Mouse (Mus musculus): ENCODE measurements around the gene Zfp593. TPM values are rescaled to one million over a fixed set of nuclear protein-coding genes. Genes with fewer than 3 reads are reported as not detected.

Gene Zfp593
- polyA plus RNA-seq, 1 experiment from 2014 or later = 15.7 TPM

GRCm38 (mm10) chr4:134238686-134239085 lies 6.7 kb downstream of the Zfp593 start:
- ATAC-seq (ENCODE audit: low FRiP score) = no peak
- WGBS = 14% methylated on average over 10 of the region's 10 CpGs

GRCm38 (mm10) chr4:134238279-134238651 lies 7.1 kb downstream of the Zfp593 start, which contains the start of gene Cnksr1:
TSS of gene Cnksr1 (minus strand) at chr4:134238399.
- Histone ChIP-seq H3K9ac (0 out of 2 replicates have a peak within 1 kb of the TSS, but pooled peaks have one; percentile 49), H3K27me3 (peaks cover 34% of the 10 kb centered on the region), H3K36me3 (no peaks in the 10 kb centered on the region), H3K27ac (no peak within 1 kb of the TSS), H3K4me1 (replicated peaks) (peaks cover 11% of the 10 kb centered on the region), H3K4me3 (peak within 1 kb of the TSS; percentile 11; the same call in 1 of the 2 replicates), H3K9me3 (no peaks in the 10 kb centered on the region), H3K4me2 (peak within 1 kb of the TSS; percentile 31)
- 4% methylated on average over 18 of the region's 18 CpGs for whole genome bisulfite sequencing
- ATAC-seq (ENCODE audit: low FRiP score) = no peak

More at GRCm38 (mm10) chr4:134238686-134239085, 6.7 kb downstream of the Zfp593 start:
- peak overlapping the region; percentile 31 for H3K4me2 ChIP-seq
- H3K27ac ChIP-seq = no peak overlapping the region
- no peaks in the 10 kb centered on the region for H3K9me3 ChIP-seq
- H3K9ac ChIP-seq = no peak overlapping the region
- H3K36me3 ChIP-seq = no peaks in the 10 kb centered on the region
- peaks cover 15% of the 10 kb centered on the region for H3K4me1 ChIP-seq (replicated peaks)
- H3K4me3 ChIP-seq = no peak overlapping the region
- peaks cover 34% of the 10 kb centered on the region for H3K27me3 ChIP-seq

GRCm38 (mm10) chr4:134237582-134238278 lies 7.7 kb downstream of the Zfp593 start:
- Histone ChIP-seq H3K27me3 (peaks cover 34% of the 10 kb centered on the region), H3K36me3 (no peaks in the 10 kb centered on the region), H3K4me1 (replicated peaks) (peaks cover 11% of the 10 kb centered on the region), H3K9me3 (no peaks in the 10 kb centered on the region), H3K9ac (no peak overlapping the region), H3K4me2 (peak overlapping the region; percentile 31), H3K27ac (no peak overlapping the region), H3K4me3 (peak overlapping the region; percentile 11; the same call in 1 of the 2 replicates)
- 27% methylated on average over 19 of the region's 19 CpGs for WGBS
- ATAC-seq (ENCODE audit: low FRiP score) = no peak

GRCm38 (mm10) chr4:134234876-134235275 lies 10.5 kb downstream of the Zfp593 start:
- no peak overlapping the region for H3K4me3 ChIP-seq
- H3K36me3 ChIP-seq = no peaks in the 10 kb centered on the region
- H3K9me3 ChIP-seq = no peaks in the 10 kb centered on the region
- H3K9ac ChIP-seq = no peak overlapping the region
- ATAC-seq (ENCODE audit: low FRiP score) = no peak
- peaks cover 11% of the 10 kb centered on the region for H3K4me1 ChIP-seq (replicated peaks)
- H3K4me2 ChIP-seq = no peak overlapping the region
- WGBS = 87% methylated on average over 5 of the region's 5 CpGs
- peaks cover 34% of the 10 kb centered on the region for H3K27me3 ChIP-seq
- H3K27ac ChIP-seq = no peak overlapping the region

- Histone ChIP-seq H3K9me3 (no peaks in the 10 kb centered on the region), H3K27ac (no peak overlapping the region), H3K36me3 (no peaks in the 10 kb centered on the region), H3K27me3 (no peaks in the 10 kb centered on the region), H3K4me2 (no peak overlapping the region), H3K9ac (no peak overlapping the region), H3K4me1 (replicated peaks) (no peaks in the 10 kb centered on the region), H3K4me3 (no peak overlapping the region)
- 50% methylated on average over 8 of the region's 8 CpGs for WGBS
- ATAC-seq (ENCODE audit: low FRiP score) = no peak
Measured at GRCm38 (mm10) chr4:134230431-134230830, 15.0 kb downstream of the Zfp593 start.

GRCm38 (mm10) chr4:134227194-134227593 lies 18.2 kb downstream of the Zfp593 start, which contains the start of gene Catsper4:
TSS of gene Catsper4 (minus strand) at chr4:134227383.
- Histone ChIP-seq H3K4me2 (no peak within 1 kb of the TSS), H3K36me3 (no peaks in the 10 kb centered on the region), H3K9ac (no peak within 1 kb of the TSS), H3K4me3 (no peak within 1 kb of the TSS), H3K4me1 (replicated peaks) (no peaks in the 10 kb centered on the region), H3K9me3 (no peaks in the 10 kb centered on the region), H3K27ac (no peak within 1 kb of the TSS), H3K27me3 (no peaks in the 10 kb centered on the region)
- WGBS = 74% methylated on average over 8 of the region's 8 CpGs
- ATAC-seq (ENCODE audit: low FRiP score) = no peak

GRCm38 (mm10) chr4:134222793-134223600 lies 22.4 kb downstream of the Zfp593 start:
- WGBS = 72% methylated on average over 11 of the region's 11 CpGs
- Histone ChIP-seq H3K27ac (no peak overlapping the region), H3K4me2 (no peak overlapping the region), H3K27me3 (no peaks in the 10 kb centered on the region), H3K4me1 (replicated peaks) (no peaks in the 10 kb centered on the region), H3K4me3 (no peak overlapping the region), H3K9ac (no peak overlapping the region), H3K36me3 (no peaks in the 10 kb centered on the region), H3K9me3 (no peaks in the 10 kb centered on the region)
- ATAC-seq (ENCODE audit: low FRiP score) = no peak

- 73% methylated on average over 6 of the region's 6 CpGs for WGBS
- H3K27ac ChIP-seq = no peak overlapping the region
- H3K36me3 ChIP-seq = no peaks in the 10 kb centered on the region
- H3K9ac ChIP-seq = no peak overlapping the region
- H3K27me3 ChIP-seq = 0 out of 2 replicates have a peak, but pooled peaks cover 3% of the 10 kb centered on the region
- no peak for ATAC-seq (ENCODE audit: low FRiP score)
- no peak overlapping the region for H3K4me3 ChIP-seq
- H3K4me1 ChIP-seq (replicated peaks) = no peaks in the 10 kb centered on the region
- no peak overlapping the region for H3K4me2 ChIP-seq
- no peaks in the 10 kb centered on the region for H3K9me3 ChIP-seq
Measured at GRCm38 (mm10) chr4:134206488-134207053, 38.8 kb downstream of the Zfp593 start.

GRCm38 (mm10) chr4:134203340-134203896 lies 42.0 kb downstream of the Zfp593 start:
- H3K4me1 ChIP-seq (replicated peaks) = no peaks in the 10 kb centered on the region
- no peaks in the 10 kb centered on the region for H3K9me3 ChIP-seq
- WGBS = 90% methylated on average over 17 of the region's 17 CpGs

GRCm38 (mm10) chr4:134202904-134203303 lies 42.5 kb downstream of the Zfp593 start, which contains the start of gene Gm7534:
TSS of gene Gm7534 (minus strand) at chr4:134203004.
- no peak within 1 kb of the TSS for H3K4me3 ChIP-seq
- no peaks in the 10 kb centered on the region for H3K9me3 ChIP-seq
- no peaks in the 10 kb centered on the region for H3K4me1 ChIP-seq (replicated peaks)
- 0 out of 2 replicates have a peak, but pooled peaks cover 3% of the 10 kb centered on the region for H3K27me3 ChIP-seq
- H3K27ac ChIP-seq = no peak within 1 kb of the TSS
- H3K4me2 ChIP-seq = no peak within 1 kb of the TSS
- no peak within 1 kb of the TSS for H3K9ac ChIP-seq
- no peak for ATAC-seq (ENCODE audit: low FRiP score)
- H3K36me3 ChIP-seq = no peaks in the 10 kb centered on the region
- WGBS = 96% methylated on average over 4 of the region's 4 CpGs

More at GRCm38 (mm10) chr4:134203340-134203896, 42.0 kb downstream of the Zfp593 start:
- no peak overlapping the region for H3K27ac ChIP-seq
- no peaks in the 10 kb centered on the region for H3K36me3 ChIP-seq
- no peak for ATAC-seq (ENCODE audit: low FRiP score)
- no peak overlapping the region for H3K4me2 ChIP-seq
- H3K9ac ChIP-seq = no peak overlapping the region
- 0 out of 2 replicates have a peak, but pooled peaks cover 3% of the 10 kb centered on the region for H3K27me3 ChIP-seq
- no peak overlapping the region for H3K4me3 ChIP-seq

GRCm38 (mm10) chr4:134199371-134199770 lies 46.0 kb downstream of the Zfp593 start:
- Histone ChIP-seq H3K9me3 (no peaks in the 10 kb centered on the region), H3K4me2 (no peak overlapping the region), H3K36me3 (no peaks in the 10 kb centered on the region), H3K27ac (no peak overlapping the region), H3K27me3 (0 out of 2 replicates have a peak, but pooled peaks cover 3% of the 10 kb centered on the region), H3K4me1 (replicated peaks) (no peaks in the 10 kb centered on the region), H3K4me3 (no peak overlapping the region), H3K9ac (no peak overlapping the region)
- 70% methylated on average over 2 of the region's 2 CpGs for WGBS
- ATAC-seq (ENCODE audit: low FRiP score) = no peak

Data from hindbrain, embryonic 13.5 days (tissue).